Mouse (Mus musculus): Measurements from ENCODE around the gene Pwwp2b.

Pwwp2b gene

GRCm38 (mm10) chr7:139266886-139267870 is 18.9 kb downstream of the Pwwp2b start:
- TF ChIP-seq GATA4 (IDR thresholded peaks at IDR 0.05; ENCODE audit: insufficient replicate concordance, low read length), result no peak

- TF ChIP-seq GATA4 (IDR thresholded peaks at IDR 0.05; ENCODE audit: insufficient replicate concordance, low read length), result no peak
These were observed 22.5 kb downstream of the Pwwp2b start for GRCm38 (mm10) chr7:139270738-139271137.

DNA sequence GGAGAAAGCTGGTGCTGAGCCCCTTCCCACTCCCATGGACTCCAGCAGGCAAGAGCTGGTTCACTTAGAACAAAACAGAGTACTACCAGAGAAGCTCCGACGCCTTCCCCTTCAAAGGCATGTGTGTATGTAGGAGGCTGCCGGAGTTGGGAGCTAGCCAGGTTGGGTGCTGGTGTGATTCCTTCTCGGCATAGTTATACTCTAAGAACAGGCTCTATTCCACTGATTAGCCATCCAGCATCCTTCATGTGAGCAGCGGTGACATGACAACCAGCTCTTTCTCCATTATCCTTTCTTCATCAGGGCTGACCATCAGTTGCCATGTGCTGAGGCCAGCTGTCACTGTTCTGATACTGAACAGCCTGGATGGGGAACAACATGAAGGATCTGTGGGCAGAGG is 23.6 kb downstream of the Pwwp2b start:
- no peak for TF ChIP-seq GATA4 (IDR thresholded peaks at IDR 0.05; ENCODE audit: insufficient replicate concordance, low read length)

- TF ChIP-seq GATA4 (IDR thresholded peaks at IDR 0.05; ENCODE audit: insufficient replicate concordance, low read length), result no peak
These were observed 24.5 kb downstream of the Pwwp2b start for GRCm38 (mm10) chr7:139272639-139273396.

DNA sequence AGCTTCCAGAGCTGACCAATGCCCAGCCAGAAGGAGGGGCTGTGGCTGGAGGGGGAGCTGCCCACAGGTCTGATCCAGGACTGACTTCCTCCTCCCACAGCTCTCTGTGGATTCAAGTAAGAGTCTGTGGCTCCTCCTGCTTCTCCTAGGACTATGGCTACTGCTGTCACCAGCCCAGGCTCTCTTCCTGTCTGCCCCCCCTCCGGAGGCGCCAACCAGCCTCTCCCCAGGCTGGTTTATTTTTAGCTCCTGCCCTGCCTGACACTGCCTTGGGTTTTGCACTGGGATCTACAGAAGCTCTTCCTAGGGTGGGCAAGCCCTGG is 25.1 kb downstream of the Pwwp2b start:
- no peak for TF ChIP-seq GATA4 (IDR thresholded peaks at IDR 0.05; ENCODE audit: insufficient replicate concordance, low read length)

- TF ChIP-seq GATA4 (IDR thresholded peaks at IDR 0.05; ENCODE audit: insufficient replicate concordance, low read length), result no peak
These were observed 27.3 kb downstream of the Pwwp2b start for GRCm38 (mm10) chr7:139275586-139275985.

- TF ChIP-seq GATA4 (IDR thresholded peaks at IDR 0.05; ENCODE audit: insufficient replicate concordance, low read length), result no peak
These were observed 27.9 kb downstream of the Pwwp2b start for GRCm38 (mm10) chr7:139276150-139276549.

DNA sequence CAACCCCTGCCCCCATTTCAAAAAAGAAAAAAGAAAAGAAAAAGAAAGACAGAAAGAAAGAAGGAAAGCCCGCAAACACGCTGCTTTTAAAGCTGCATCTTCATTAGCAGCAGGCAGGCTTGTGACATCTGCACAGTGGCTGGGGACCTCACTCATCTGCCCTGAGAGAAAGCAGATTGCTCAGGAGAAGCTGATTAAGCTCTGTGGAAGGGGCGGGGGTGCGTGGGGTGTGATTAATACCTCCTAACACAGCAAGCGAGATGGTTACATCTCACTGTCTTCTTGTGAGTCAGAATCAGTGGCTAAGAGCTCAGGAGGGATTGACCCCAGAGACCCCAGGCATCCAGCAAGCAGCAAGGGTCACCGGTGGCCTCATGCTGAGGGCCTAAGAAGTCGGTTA is 29.3 kb downstream of the Pwwp2b start:
- TF ChIP-seq GATA4 (IDR thresholded peaks at IDR 0.05; ENCODE audit: insufficient replicate concordance, low read length), result no peak

DNA sequence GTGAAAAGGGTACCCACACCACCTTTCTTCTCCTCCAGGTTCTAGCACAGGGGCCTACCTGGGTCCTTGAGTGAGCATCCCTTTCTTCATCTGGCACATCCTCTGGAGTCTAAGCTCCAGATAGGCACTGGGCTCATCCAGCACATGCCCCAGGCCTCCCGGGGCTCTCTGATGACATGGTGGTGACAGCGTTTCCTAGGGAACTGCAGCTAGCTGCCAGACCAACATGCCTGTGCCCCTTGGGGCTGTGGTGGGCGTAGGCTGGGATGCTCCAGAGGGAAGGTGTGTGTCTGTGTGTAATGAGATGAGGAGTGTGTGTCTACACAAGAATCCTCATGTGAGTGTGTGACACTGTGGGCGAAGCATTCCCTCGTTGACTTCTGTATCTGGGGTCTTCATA is 31.3 kb downstream of the Pwwp2b start:
- TF ChIP-seq GATA4 (IDR thresholded peaks at IDR 0.05; ENCODE audit: insufficient replicate concordance, low read length), result no peak

DNA sequence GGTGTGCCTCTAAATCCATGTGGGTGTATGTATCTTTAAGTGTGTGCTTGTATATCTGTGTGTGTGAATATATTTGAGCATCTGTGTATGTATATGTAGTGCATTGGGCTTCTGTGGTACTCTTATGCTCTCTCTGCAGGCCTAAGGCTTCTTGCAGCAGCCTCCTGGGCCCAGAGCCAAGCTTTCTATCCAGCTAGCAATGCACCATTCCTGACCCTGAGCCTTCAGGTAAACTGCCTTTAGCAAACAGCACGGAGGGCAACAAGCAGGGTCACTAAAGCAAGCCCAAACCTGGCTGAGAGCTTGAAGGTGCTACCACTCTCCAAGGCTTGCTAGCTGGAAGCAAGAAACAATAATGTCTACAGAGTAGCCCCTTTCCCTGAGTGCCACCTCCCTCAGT is 31.8 kb downstream of the Pwwp2b start:
- TF ChIP-seq GATA4 (IDR thresholded peaks at IDR 0.05; ENCODE audit: insufficient replicate concordance, low read length), result no peak

DNA sequence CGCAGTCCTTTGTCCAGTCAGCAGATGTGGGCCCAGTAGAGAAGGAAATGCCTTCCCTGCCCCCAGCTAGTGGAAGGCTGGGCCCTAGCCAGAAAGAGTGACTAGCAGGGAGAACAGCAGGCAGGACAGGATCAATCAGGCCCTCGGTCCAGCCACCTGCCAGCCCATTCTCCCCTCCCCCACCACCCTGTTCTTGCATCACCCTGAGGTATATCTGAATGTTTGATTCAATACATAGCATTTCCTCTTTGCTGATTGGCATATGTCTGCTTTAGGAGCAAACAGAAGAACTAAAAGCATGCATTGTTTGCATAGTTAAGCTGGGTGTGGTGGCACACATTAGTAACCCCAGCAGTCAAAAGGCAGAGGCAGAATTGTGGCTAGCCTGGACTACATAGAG is 32.9 kb downstream of the Pwwp2b start:
- TF ChIP-seq GATA4 (IDR thresholded peaks at IDR 0.05; ENCODE audit: insufficient replicate concordance, low read length), result no peak

- TF ChIP-seq GATA4 (IDR thresholded peaks at IDR 0.05; ENCODE audit: insufficient replicate concordance, low read length), result no peak
These were observed 33.8 kb downstream of the Pwwp2b start for GRCm38 (mm10) chr7:139282037-139282436.

DNA sequence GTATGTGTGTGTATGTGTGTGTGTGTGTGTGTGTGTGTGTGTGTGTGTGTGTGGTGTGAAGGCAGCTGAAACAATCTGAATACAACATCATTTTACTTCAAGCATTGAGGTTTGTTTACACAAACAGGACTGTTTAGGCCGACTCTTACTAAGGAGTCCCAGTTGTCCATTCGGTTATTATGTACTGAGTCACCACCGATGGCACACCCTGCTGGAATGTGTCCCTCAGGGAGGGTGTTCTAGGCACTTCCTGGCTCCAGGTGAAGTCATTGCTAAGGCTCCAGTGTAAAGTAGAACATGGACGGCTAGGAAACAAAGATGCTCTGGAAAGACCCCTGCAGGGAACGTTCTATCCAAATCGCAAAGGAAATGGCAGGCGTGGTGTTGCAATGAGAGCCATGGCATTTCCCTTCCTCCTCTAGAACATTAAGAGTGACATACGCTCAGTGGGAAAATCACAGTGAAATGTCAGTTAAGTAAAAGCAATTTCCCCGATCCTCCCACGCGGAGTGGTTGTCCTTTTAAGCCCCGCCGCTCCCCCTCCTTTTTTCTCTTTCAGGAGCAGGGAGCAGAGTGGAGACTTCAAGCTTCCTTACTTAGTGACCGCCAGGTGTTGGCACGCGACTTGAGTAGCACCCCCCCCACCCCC is 37.1 kb downstream of the Pwwp2b start:
- TF ChIP-seq GATA4 (IDR thresholded peaks at IDR 0.05; ENCODE audit: insufficient replicate concordance, low read length), result no peak

- TF ChIP-seq GATA4 (IDR thresholded peaks at IDR 0.05; ENCODE audit: insufficient replicate concordance, low read length), result no peak
These were observed 40.3 kb downstream of the Pwwp2b start for GRCm38 (mm10) chr7:139288540-139288939.

DNA sequence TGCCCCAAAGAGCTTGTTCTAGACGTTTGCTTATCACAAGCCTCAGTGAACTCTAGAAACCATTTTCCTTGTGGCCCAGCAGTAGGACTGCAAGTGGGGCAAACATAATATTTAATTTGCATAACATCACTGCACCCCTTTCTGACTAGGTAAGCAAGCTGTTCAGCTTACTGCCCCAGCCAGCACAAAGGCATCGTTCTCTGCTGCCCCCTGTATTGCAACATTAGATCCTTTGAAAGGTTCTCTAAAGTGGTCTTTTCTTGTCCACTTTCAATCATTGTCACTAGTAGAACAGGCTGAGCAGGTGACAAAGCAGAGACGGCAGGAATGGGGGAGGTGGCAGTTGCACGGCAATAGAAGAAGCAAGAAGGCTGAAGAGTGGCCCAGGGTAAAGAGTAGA is 45.1 kb downstream of the Pwwp2b start:
- TF ChIP-seq GATA4 (IDR thresholded peaks at IDR 0.05; ENCODE audit: insufficient replicate concordance, low read length), result no peak

GRCm38 (mm10) chr7:139294076-139294475 is 45.8 kb downstream of the Pwwp2b start:
- TF ChIP-seq GATA4 (IDR thresholded peaks at IDR 0.05; ENCODE audit: insufficient replicate concordance, low read length), result no peak

All from liver, adult (tissue).